Mouse (Mus musculus): ENCODE measurements at regions not wholly inside any gene's neighbourhood (a gene's known extent, or its start where the extent isn't known, plus 50 kb on each side); places are given as distances from the start of the nearest gene placed in this dataset.

DNA sequence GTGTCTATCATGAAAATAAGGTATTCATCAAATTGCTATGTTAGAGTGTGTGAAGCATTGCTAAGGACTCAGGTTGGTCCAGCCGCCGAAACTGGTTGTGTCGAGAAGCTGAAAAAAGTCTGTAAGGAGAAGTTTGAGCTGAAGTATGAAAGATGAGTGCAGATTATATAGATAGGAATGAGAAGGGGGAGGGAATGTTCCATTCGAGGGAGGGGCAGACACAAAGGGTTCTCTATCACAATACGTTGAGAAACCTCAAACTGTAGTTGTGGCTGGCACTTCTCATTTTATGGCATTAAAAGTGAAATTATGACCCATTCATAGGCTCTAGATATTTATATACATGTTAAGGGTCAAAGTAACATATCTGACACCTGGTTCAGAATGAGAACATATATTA, 108.4 kb upstream of the Stxbp5 start:
- Histone ChIP-seq H3K9me3 (ENCODE audit: low read length) (no peaks in the 10 kb centered on the region), H3K4me1 (ENCODE audit: insufficient read depth, low read length) (no peaks in the 10 kb centered on the region), H3K27me3 (ENCODE audit: insufficient read depth, low read length) (no peaks in the 10 kb centered on the region), H3K4me2 (ENCODE audit: low read depth, low read length) (no peak overlapping the region), H3K36me3 (ENCODE audit: insufficient read depth, low read length) (no peaks in the 10 kb centered on the region), H3K4me3 (ENCODE audit: low read length) (no peak overlapping the region), H3K9ac (replicated peaks; ENCODE audit: low read length) (no peak overlapping the region), H3K27ac (no peak overlapping the region)
- ATAC-seq (no peak), DNase-seq (ENCODE audit: low spot score) (no peak)
- TF ChIP-seq CTCF (IDR thresholded peaks at IDR 0.05; ENCODE audit: low read depth) = no peak
- 92% methylated on average over 5 of the region's 5 CpGs for WGBS

DNA sequence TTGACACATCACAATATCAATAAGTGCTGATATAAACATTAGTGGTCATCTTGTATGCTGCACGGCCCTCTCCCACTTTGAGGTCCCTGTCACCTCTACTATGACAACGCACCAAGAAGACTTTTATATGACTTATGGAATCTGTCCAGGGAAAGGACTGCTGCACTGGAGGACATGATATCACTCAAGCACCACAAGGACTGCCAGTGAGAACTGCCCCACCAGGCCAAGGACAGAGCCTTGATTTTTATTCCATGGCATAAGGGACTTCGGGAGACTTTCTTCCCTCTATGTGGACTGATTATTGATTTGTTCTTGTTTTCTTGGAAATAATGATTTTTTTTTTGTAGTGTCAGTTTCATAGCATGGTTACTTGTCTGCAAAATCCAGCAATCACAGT, 97.7 kb upstream of the Stxbp5 start:
- TF ChIP-seq CTCF (IDR thresholded peaks at IDR 0.05; ENCODE audit: low read depth) = no peak
- H3K4me2 ChIP-seq (ENCODE audit: low read depth, low read length) = no peak overlapping the region
- H3K4me1 ChIP-seq (ENCODE audit: insufficient read depth, low read length) = no peaks in the 10 kb centered on the region
- WGBS = 94% methylated on average over 3 of the region's 3 CpGs
- no peak overlapping the region for H3K4me3 ChIP-seq (ENCODE audit: low read length)
- H3K36me3 ChIP-seq (ENCODE audit: insufficient read depth, low read length) = no peaks in the 10 kb centered on the region
- H3K9ac ChIP-seq (replicated peaks; ENCODE audit: low read length) = no peak overlapping the region
- ATAC-seq (no peak), DNase-seq (ENCODE audit: low spot score) (no peak)
- no peak overlapping the region for H3K27ac ChIP-seq
- no peaks in the 10 kb centered on the region for H3K9me3 ChIP-seq (ENCODE audit: low read length)
- H3K27me3 ChIP-seq (ENCODE audit: insufficient read depth, low read length) = no peaks in the 10 kb centered on the region

DNA sequence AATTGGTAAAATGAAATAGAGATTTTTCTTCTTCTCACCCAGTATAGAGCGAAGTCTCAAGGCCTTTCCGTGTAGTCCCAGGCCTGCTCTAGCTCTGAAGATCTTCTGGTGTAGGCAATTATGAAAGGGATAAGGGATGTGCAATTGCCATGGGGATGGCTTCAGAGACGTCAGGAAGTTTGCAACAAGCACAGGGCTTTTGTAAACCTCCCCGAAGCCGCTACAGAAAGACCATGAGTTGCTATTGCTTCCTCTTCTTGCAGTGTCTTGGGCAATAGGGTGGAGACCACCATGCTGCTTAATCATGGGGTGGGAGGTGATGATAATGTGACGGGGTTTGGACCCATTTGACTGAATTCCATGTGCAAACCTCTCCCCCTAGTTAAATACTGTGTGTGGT, 95.3 kb upstream of the Stxbp5 start:
- H3K9ac ChIP-seq (replicated peaks; ENCODE audit: low read length) = no peak overlapping the region
- DNase-seq (ENCODE audit: low spot score) (no peak), ATAC-seq (no peak)
- WGBS = 93% methylated on average over 6 of the region's 6 CpGs
- no peak overlapping the region for H3K4me3 ChIP-seq (ENCODE audit: low read length)
- TF ChIP-seq CTCF (IDR thresholded peaks at IDR 0.05; ENCODE audit: low read depth) = no peak
- no peak overlapping the region for H3K27ac ChIP-seq
- no peaks in the 10 kb centered on the region for H3K4me1 ChIP-seq (ENCODE audit: insufficient read depth, low read length)
- H3K9me3 ChIP-seq (ENCODE audit: low read length) = no peaks in the 10 kb centered on the region
- H3K27me3 ChIP-seq (ENCODE audit: insufficient read depth, low read length) = no peaks in the 10 kb centered on the region
- H3K4me2 ChIP-seq (ENCODE audit: low read depth, low read length) = no peak overlapping the region
- no peaks in the 10 kb centered on the region for H3K36me3 ChIP-seq (ENCODE audit: insufficient read depth, low read length)

DNA sequence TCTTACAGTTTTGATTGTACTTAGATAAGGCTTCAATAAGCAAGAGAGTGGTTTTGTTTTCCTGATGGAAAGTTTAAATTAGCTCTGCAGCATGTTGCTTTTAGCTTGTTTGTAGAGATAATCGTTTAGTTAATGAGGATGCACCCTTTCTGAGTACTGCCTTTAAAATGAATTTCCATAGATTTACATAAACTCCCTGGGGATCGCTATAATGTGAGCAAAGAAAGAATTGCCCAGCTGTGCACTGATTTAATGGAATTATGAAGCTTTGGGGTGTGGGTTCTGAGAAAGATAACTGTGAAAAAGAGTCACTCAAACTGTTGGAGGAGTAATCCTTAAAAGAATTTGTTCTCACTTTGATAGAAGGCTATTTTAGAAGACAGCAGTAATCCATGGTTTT, 91.9 kb upstream of the Stxbp5 start:
- Histone ChIP-seq H3K27ac (no peak overlapping the region), H3K4me2 (ENCODE audit: low read depth, low read length) (no peak overlapping the region), H3K27me3 (ENCODE audit: insufficient read depth, low read length) (no peaks in the 10 kb centered on the region), H3K36me3 (ENCODE audit: insufficient read depth, low read length) (no peaks in the 10 kb centered on the region), H3K9ac (replicated peaks; ENCODE audit: low read length) (no peak overlapping the region), H3K4me3 (ENCODE audit: low read length) (no peak overlapping the region), H3K9me3 (ENCODE audit: low read length) (no peaks in the 10 kb centered on the region), H3K4me1 (ENCODE audit: insufficient read depth, low read length) (no peaks in the 10 kb centered on the region)
- WGBS = 63% methylated on average over 2 of the region's 2 CpGs
- DNase-seq (ENCODE audit: low spot score) = no peak
- TF ChIP-seq CTCF (IDR thresholded peaks at IDR 0.05; ENCODE audit: low read depth) = no peak
- ATAC-seq = no peak

DNA sequence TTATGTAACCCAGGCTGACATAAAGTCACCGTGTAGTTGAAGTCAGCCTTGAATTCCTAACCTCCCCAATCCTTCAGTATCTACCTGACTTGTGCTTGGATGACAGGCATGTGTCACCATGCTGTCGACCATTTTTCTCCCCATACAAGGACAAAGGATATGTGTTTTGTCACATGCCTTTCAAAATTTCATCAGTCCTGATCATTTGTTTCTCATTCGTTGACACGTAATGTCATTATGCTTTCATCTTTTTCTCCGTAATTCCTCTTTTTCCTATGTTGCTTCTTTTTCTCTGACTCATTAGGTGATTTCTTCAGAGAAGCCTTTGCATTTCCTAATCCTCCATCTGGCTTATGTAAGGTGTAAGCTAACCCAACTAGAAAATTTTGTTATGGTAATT, 84.5 kb upstream of the Stxbp5 start:
- Histone ChIP-seq H3K4me3 (ENCODE audit: low read length) (no peak overlapping the region), H3K4me1 (ENCODE audit: insufficient read depth, low read length) (no peaks in the 10 kb centered on the region)
- WGBS = 92% methylated on average over 5 of the region's 5 CpGs

DNA sequence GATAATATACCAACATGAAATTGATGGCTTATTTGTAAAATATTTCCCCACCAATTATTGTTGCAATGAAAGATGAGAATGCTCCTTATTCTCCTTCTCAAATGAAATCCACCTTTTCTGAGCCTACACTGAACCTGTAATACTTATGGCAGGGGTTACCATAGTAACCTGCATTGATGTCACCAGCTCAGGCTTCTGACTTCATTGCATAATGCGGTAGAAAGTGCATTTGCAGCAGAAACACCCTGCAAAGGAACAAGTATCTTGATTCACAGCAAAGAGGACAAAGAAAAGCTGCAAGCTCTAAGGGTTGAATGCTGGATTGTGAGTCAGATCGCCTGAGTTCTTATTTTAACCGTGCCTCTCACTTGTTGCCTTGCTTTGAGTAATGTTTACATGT, 75.5 kb upstream of the Stxbp5 start:
- Histone ChIP-seq H3K27me3 (ENCODE audit: insufficient read depth, low read length) (no peaks in the 10 kb centered on the region), H3K4me1 (ENCODE audit: insufficient read depth, low read length) (no peaks in the 10 kb centered on the region), H3K36me3 (ENCODE audit: insufficient read depth, low read length) (no peaks in the 10 kb centered on the region), H3K4me2 (ENCODE audit: low read depth, low read length) (peak overlapping the region; percentile 14; the same call in 1 of the 2 replicates), H3K9me3 (ENCODE audit: low read length) (no peaks in the 10 kb centered on the region), H3K27ac (no peak overlapping the region), H3K4me3 (ENCODE audit: low read length) (no peak overlapping the region), H3K9ac (replicated peaks; ENCODE audit: low read length) (no peak overlapping the region)
- no peak for TF ChIP-seq CTCF (IDR thresholded peaks at IDR 0.05; ENCODE audit: low read depth)
- WGBS = 23% methylated on average over 3 of the region's 3 CpGs
- ATAC-seq = peak; percentile 70; the same call in 1 of the 2 replicates
- DNase-seq (ENCODE audit: low spot score) = peak; percentile 43

More for the DNA sequence above, 84.5 kb upstream of the Stxbp5 start:
- H3K27ac ChIP-seq = no peak overlapping the region
- H3K4me2 ChIP-seq (ENCODE audit: low read depth, low read length) = no peak overlapping the region
- no peak for DNase-seq (ENCODE audit: low spot score)
- H3K27me3 ChIP-seq (ENCODE audit: insufficient read depth, low read length) = no peaks in the 10 kb centered on the region
- ATAC-seq = no peak
- H3K9me3 ChIP-seq (ENCODE audit: low read length) = no peaks in the 10 kb centered on the region
- H3K9ac ChIP-seq (replicated peaks; ENCODE audit: low read length) = no peak overlapping the region
- no peaks in the 10 kb centered on the region for H3K36me3 ChIP-seq (ENCODE audit: insufficient read depth, low read length)
- TF ChIP-seq CTCF (IDR thresholded peaks at IDR 0.05; ENCODE audit: low read depth) = no peak

All from hindbrain, postnatal 0 days (tissue).